Mouse (Mus musculus) urinary bladder, postnatal 10 days (tissue): ENCODE results near the gene Top1.

Experiments used
- DNase-seq: peaks from one replicate; pipeline ENCODE4 v3.0.0; 2022; ENCODE audit warnings: low spot score

Gene Top1

GRCm38 (mm10) chr2:160718811-160719210 is 73.1 kb downstream of the Top1 start:
- DNase-seq, result no peak

GRCm38 (mm10) chr2:160722714-160723113 is 77.0 kb downstream of the Top1 start:
- no peak for DNase-seq

GRCm38 (mm10) chr2:160723613-160724375 is 78.1 kb downstream of the Top1 start:
- no peak for DNase-seq

GRCm38 (mm10) chr2:160724536-160724935 is 78.8 kb downstream of the Top1 start:
- no peak for DNase-seq

GRCm38 (mm10) chr2:160725877-160726864 is 80.5 kb downstream of the Top1 start:
- DNase-seq, result no peak

- no peak for DNase-seq
Measured at GRCm38 (mm10) chr2:160728972-160729371, 83.3 kb downstream of the Top1 start.

- no peak for DNase-seq
Measured at GRCm38 (mm10) chr2:160729436-160729835, 83.7 kb downstream of the Top1 start.

- DNase-seq, result no peak
Measured at GRCm38 (mm10) chr2:160729851-160730796, 84.4 kb downstream of the Top1 start.

- DNase-seq, result no peak
Measured at GRCm38 (mm10) chr2:160730797-160731116, 85.1 kb downstream of the Top1 start.

- DNase-seq, result peak; percentile 78
Measured at GRCm38 (mm10) chr2:160731117-160731838, 85.6 kb downstream of the Top1 start, which contains the start of gene Plcg1. Gene Plcg1 (plus strand): TSS chr2:160731300.

GRCm38 (mm10) chr2:160731839-160732261 is 86.2 kb downstream of the Top1 start:
- DNase-seq, result peak; percentile 38

GRCm38 (mm10) chr2:160732420-160732995 is 86.8 kb downstream of the Top1 start:
- DNase-seq, result no peak

- no peak for DNase-seq
Measured at GRCm38 (mm10) chr2:160733131-160733531, 87.4 kb downstream of the Top1 start.

GRCm38 (mm10) chr2:160734331-160734730 is 88.6 kb downstream of the Top1 start:
- no peak for DNase-seq

GRCm38 (mm10) chr2:160735706-160736310 is 90.1 kb downstream of the Top1 start:
- DNase-seq, result no peak

GRCm38 (mm10) chr2:160736466-160736865 is 90.8 kb downstream of the Top1 start:
- DNase-seq, result no peak

GRCm38 (mm10) chr2:160738354-160738753 is 92.7 kb downstream of the Top1 start:
- no peak for DNase-seq

- DNase-seq, result no peak
Measured at GRCm38 (mm10) chr2:160739647-160740356, 94.1 kb downstream of the Top1 start.

GRCm38 (mm10) chr2:160740521-160741156 is 95.0 kb downstream of the Top1 start:
- no peak for DNase-seq
